Mouse (Mus musculus): Measurements from ENCODE around the gene Mst1r. TPM values are rescaled to one million over a fixed set of nuclear protein-coding genes. Genes with fewer than 3 reads are reported as not detected.

Gene Mst1r
- total and polyA plus RNA-seq, 2 experiments from 2014 or later: 1.2 TPM

- no peak for DNase-seq (ENCODE audit: low spot score)
Observed at GRCm38 (mm10) chr9:107926920-107927420, 20.3 kb downstream of the Mst1r start.

GRCm38 (mm10) chr9:107927749-107928148 lies 21.1 kb downstream of the Mst1r start:
- DNase-seq (ENCODE audit: low spot score) (peak; percentile 42), ATAC-seq (ENCODE audit: low FRiP score) (no peak)
- no peaks in the 10 kb centered on the region for H3K9me3 ChIP-seq (ENCODE audit: low read length)
- H3K4me2 ChIP-seq (ENCODE audit: low read depth, low read length, poor library complexity, severe bottlenecking): no peak overlapping the region
- no peak overlapping the region for H3K4me3 ChIP-seq (ENCODE audit: low read depth, low read length)
- no peaks in the 10 kb centered on the region for H3K36me3 ChIP-seq (ENCODE audit: insufficient read depth, low read length)
- no peaks in the 10 kb centered on the region for H3K27me3 ChIP-seq (ENCODE audit: insufficient read depth, low read length)
- H3K9ac ChIP-seq (replicated peaks; ENCODE audit: low read length, poor library complexity, severe bottlenecking): no peak overlapping the region
- H3K27ac ChIP-seq (ENCODE audit: low read depth, low read length): no peak overlapping the region
- 0 out of 2 replicates have a peak, but pooled peaks cover 14% of the 10 kb centered on the region for H3K4me1 ChIP-seq (ENCODE audit: insufficient read depth, low read length)
- no peak for TF ChIP-seq CTCF (IDR thresholded peaks at IDR 0.05)
- WGBS: 78% methylated on average over 5 of the region's 5 CpGs

More at GRCm38 (mm10) chr9:107926920-107927420, 20.3 kb downstream of the Mst1r start:
- H3K4me1 ChIP-seq (ENCODE audit: insufficient read depth, low read length): 0 out of 2 replicates have a peak, but pooled peaks cover 14% of the 10 kb centered on the region
- H3K27ac ChIP-seq (ENCODE audit: low read depth, low read length): no peak overlapping the region
- 59% methylated on average over 9 of the region's 9 CpGs for WGBS
- no peak overlapping the region for H3K4me3 ChIP-seq (ENCODE audit: low read depth, low read length)
- H3K36me3 ChIP-seq (ENCODE audit: insufficient read depth, low read length): no peaks in the 10 kb centered on the region
- no peak overlapping the region for H3K4me2 ChIP-seq (ENCODE audit: low read depth, low read length, poor library complexity, severe bottlenecking)
- H3K9ac ChIP-seq (replicated peaks; ENCODE audit: low read length, poor library complexity, severe bottlenecking): no peak overlapping the region
- no peak for ATAC-seq (ENCODE audit: low FRiP score)
- no peak for TF ChIP-seq CTCF (IDR thresholded peaks at IDR 0.05)
- no peaks in the 10 kb centered on the region for H3K27me3 ChIP-seq (ENCODE audit: insufficient read depth, low read length)
- H3K9me3 ChIP-seq (ENCODE audit: low read length): no peaks in the 10 kb centered on the region

GRCm38 (mm10) chr9:107928169-107928568 lies 21.5 kb downstream of the Mst1r start, which contains the start of gene Actl11:
Actl11 (plus strand) TSS chr9:107928469.
- DNase-seq (ENCODE audit: low spot score): no peak
- Histone ChIP-seq H3K36me3 (ENCODE audit: insufficient read depth, low read length) (no peaks in the 10 kb centered on the region), H3K4me3 (ENCODE audit: low read depth, low read length) (no peak within 1 kb of the TSS), H3K9ac (replicated peaks; ENCODE audit: low read length, poor library complexity, severe bottlenecking) (no peak within 1 kb of the TSS), H3K9me3 (ENCODE audit: low read length) (no peaks in the 10 kb centered on the region), H3K27ac (ENCODE audit: low read depth, low read length) (no peak within 1 kb of the TSS), H3K4me2 (ENCODE audit: low read depth, low read length, poor library complexity, severe bottlenecking) (no peak within 1 kb of the TSS), H3K27me3 (ENCODE audit: insufficient read depth, low read length) (no peaks in the 10 kb centered on the region), H3K4me1 (ENCODE audit: insufficient read depth, low read length) (0 out of 2 replicates have a peak, but pooled peaks cover 14% of the 10 kb centered on the region)
- no peak for ATAC-seq (ENCODE audit: low FRiP score)
- WGBS: 82% methylated on average over 3 of the region's 3 CpGs
- no peak for TF ChIP-seq CTCF (IDR thresholded peaks at IDR 0.05)

GRCm38 (mm10) chr9:107932221-107932620 lies 25.5 kb downstream of the Mst1r start:
- ATAC-seq (ENCODE audit: low FRiP score) (no peak), DNase-seq (ENCODE audit: low spot score) (no peak)
- no peak overlapping the region for H3K4me2 ChIP-seq (ENCODE audit: low read depth, low read length, poor library complexity, severe bottlenecking)
- no peak overlapping the region for H3K9ac ChIP-seq (replicated peaks; ENCODE audit: low read length, poor library complexity, severe bottlenecking)
- H3K27ac ChIP-seq (ENCODE audit: low read depth, low read length): no peak overlapping the region
- no peaks in the 10 kb centered on the region for H3K27me3 ChIP-seq (ENCODE audit: insufficient read depth, low read length)
- no peaks in the 10 kb centered on the region for H3K9me3 ChIP-seq (ENCODE audit: low read length)
- 0 out of 2 replicates have a peak, but pooled peaks cover under 1% of the 10 kb centered on the region for H3K4me1 ChIP-seq (ENCODE audit: insufficient read depth, low read length)
- no peak overlapping the region for H3K4me3 ChIP-seq (ENCODE audit: low read depth, low read length)
- no peaks in the 10 kb centered on the region for H3K36me3 ChIP-seq (ENCODE audit: insufficient read depth, low read length)
- no peak for TF ChIP-seq CTCF (IDR thresholded peaks at IDR 0.05)
- WGBS: 77% methylated on average over 4 of the region's 4 CpGs

- Histone ChIP-seq H3K4me3 (ENCODE audit: low read depth, low read length) (no peak overlapping the region), H3K4me1 (ENCODE audit: insufficient read depth, low read length) (0 out of 2 replicates have a peak, but pooled peaks cover 10% of the 10 kb centered on the region), H3K27me3 (ENCODE audit: insufficient read depth, low read length) (no peaks in the 10 kb centered on the region), H3K27ac (ENCODE audit: low read depth, low read length) (no peak overlapping the region), H3K4me2 (ENCODE audit: low read depth, low read length, poor library complexity, severe bottlenecking) (no peak overlapping the region), H3K9me3 (ENCODE audit: low read length) (no peaks in the 10 kb centered on the region), H3K36me3 (ENCODE audit: insufficient read depth, low read length) (no peaks in the 10 kb centered on the region), H3K9ac (replicated peaks; ENCODE audit: low read length, poor library complexity, severe bottlenecking) (no peak overlapping the region)
- WGBS: 84% methylated on average over 11 of the region's 11 CpGs
- ATAC-seq (ENCODE audit: low FRiP score) (no peak), DNase-seq (ENCODE audit: low spot score) (peak; percentile 47)
- no peak for TF ChIP-seq CTCF (IDR thresholded peaks at IDR 0.05)
Observed at GRCm38 (mm10) chr9:107934146-107934545, 27.5 kb downstream of the Mst1r start.

GRCm38 (mm10) chr9:107935374-107935773 lies 28.7 kb downstream of the Mst1r start, which contains the start of gene Camkv:
Camkv (plus strand) TSS chr9:107935674.
- Histone ChIP-seq H3K4me1 (ENCODE audit: insufficient read depth, low read length) (0 out of 2 replicates have a peak, but pooled peaks cover 10% of the 10 kb centered on the region), H3K27ac (ENCODE audit: low read depth, low read length) (no peak within 1 kb of the TSS), H3K27me3 (ENCODE audit: insufficient read depth, low read length) (no peaks in the 10 kb centered on the region), H3K9me3 (ENCODE audit: low read length) (no peaks in the 10 kb centered on the region), H3K4me3 (ENCODE audit: low read depth, low read length) (peak within 1 kb of the TSS; percentile 67), H3K36me3 (ENCODE audit: insufficient read depth, low read length) (no peaks in the 10 kb centered on the region), H3K9ac (replicated peaks; ENCODE audit: low read length, poor library complexity, severe bottlenecking) (peak within 1 kb of the TSS; percentile 76), H3K4me2 (ENCODE audit: low read depth, low read length, poor library complexity, severe bottlenecking) (peak within 1 kb of the TSS; percentile 78)
- no peak for DNase-seq (ENCODE audit: low spot score)
- no peak for TF ChIP-seq CTCF (IDR thresholded peaks at IDR 0.05)
- WGBS: 16% methylated on average over 3 of the region's 3 CpGs
- no peak for ATAC-seq (ENCODE audit: low FRiP score)
